Mouse (Mus musculus): Measurements from ENCODE around the gene Fam19a3. TPM values are rescaled to one million over a fixed set of nuclear protein-coding genes. Genes with fewer than 3 reads are reported as not detected.

The Fam19a3 gene
- total RNA-seq, 2 experiments from 2014 or later = not detected

- DNase-seq (ENCODE audit: low spot score in 2 of 2) = no peak
Observed at GRCm38 (mm10) chr3:104729270-104729839, 52.3 kb downstream of the Fam19a3 start.

More at GRCm38 (mm10) chr3:104729270-104729839, 52.3 kb downstream of the Fam19a3 start:
- TF ChIP-seq CTCF (conservative IDR thresholded peaks at IDR 0.05) = no peak
- H3K27ac ChIP-seq = no peak overlapping the region
- H3K4me3 ChIP-seq = no peak overlapping the region

Other genes starting within 250 kb of the Fam19a3 start
- gene Slc16a1, start 143.2 kb downstream of the Fam19a3 start, total RNA-seq (2021) = 10 to 100 TPM; 20.8 to 22.0 TPM
- gene Ppm1j, start 784 bp downstream of the Fam19a3 start, total RNA-seq (2021) = under 1 TPM in 1 of 2 experiments, not detected in 1; 0.46 TPM
- 10 to 100 TPM; 22.8 to 24.9 TPM for gene Rhoc, start 6.5 kb upstream of the Fam19a3 start, total RNA-seq (2021)
- 10 to 100 TPM; 10.2 to 11.0 TPM for gene Mov10, start 36.7 kb upstream of the Fam19a3 start, total RNA-seq (2021)
- gene St7l, start 82.2 kb upstream of the Fam19a3 start, total RNA-seq (2021) = 10 to 100 TPM; 34.8 to 40.1 TPM
- gene Capza1, start 82.7 kb upstream of the Fam19a3 start, total RNA-seq (2021) = 10 to 100 TPM; 34.2 to 39.5 TPM
- gene Wnt2b, start 180.1 kb upstream of the Fam19a3 start, total RNA-seq (2021) = under 1 TPM; 0.41 to 0.47 TPM

Data from layer of hippocampus, adult 2 months (tissue).